Mouse (Mus musculus): ENCODE data around the gene Ugt1a1. TPM values are rescaled to one million over a fixed set of nuclear protein-coding genes. Genes with fewer than 3 reads are reported as not detected.

Gene Ugt1a1
- polyA plus RNA-seq, 1 experiment from 2014 or later: not detected

DNA sequence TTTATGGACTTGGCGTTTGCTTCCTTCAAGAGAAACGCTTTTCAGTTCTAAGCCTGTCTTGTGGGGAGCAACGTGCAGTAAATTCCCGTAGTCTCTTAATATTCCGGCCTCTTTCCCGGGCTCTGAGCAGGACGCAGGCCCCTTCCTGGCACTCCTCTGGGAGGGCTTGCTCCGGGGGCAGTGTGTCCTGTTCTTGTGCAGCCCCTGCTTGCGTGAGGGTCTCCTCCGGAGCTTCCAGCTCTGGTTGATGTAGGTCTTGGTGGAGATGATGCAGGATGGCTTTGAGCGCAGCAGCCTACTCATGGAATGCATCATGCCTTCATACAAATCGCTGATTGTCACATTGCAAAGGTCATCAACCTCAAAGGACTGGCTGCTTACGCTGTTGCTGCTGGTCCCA, 54.4 kb downstream of the Ugt1a1 start:
- 89% methylated on average over 13 of the region's 13 CpGs for WGBS

DNA sequence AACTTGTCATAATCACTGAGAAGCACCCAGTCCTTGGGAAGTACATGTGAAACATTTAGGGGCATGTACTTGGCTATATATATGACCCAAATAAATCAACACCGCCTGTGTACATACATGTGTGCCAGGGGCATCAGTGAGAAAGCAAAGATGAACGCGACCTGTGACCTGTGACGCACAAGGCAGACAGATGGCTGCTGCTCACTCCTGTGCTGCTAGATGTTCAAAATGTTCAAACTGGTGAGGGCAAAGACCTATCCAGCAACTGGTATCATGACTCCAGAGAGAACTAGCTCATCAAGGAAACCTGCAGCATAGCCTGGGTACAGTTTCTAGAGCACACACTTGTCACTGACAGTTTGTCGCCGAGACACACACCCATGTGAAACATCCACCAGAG, 55.7 kb downstream of the Ugt1a1 start:
- 93% methylated on average over 6 of the region's 6 CpGs for WGBS

More for the DNA sequence above, 54.4 kb downstream of the Ugt1a1 start:
- H3K9me3 ChIP-seq (ENCODE audit: control insufficient read depth, low read length): no peaks in the 10 kb centered on the region
- H3K4me2 ChIP-seq (ENCODE audit: low read length): no peak overlapping the region
- H3K4me1 ChIP-seq (ENCODE audit: control insufficient read depth in 2 of 2, insufficient read depth in 2 of 2, low read length in 2 of 2): peaks cover 0 to 24% of the 10 kb centered on the region in 2 experiments
- ATAC-seq (ENCODE audit: insufficient number of reproducible peaks, insufficient read depth, low FRiP score, low read depth): no peak
- no peaks in the 10 kb centered on the region for H3K27me3 ChIP-seq (ENCODE audit: control insufficient read depth, insufficient read depth, low read length)
- H3K9ac ChIP-seq (ENCODE audit: low read length): no peak overlapping the region
- no peak overlapping the region for H3K27ac ChIP-seq (replicated peaks in 1 of 2; ENCODE audit: control insufficient read depth in 1 of 2, insufficient read depth in 1 of 2, low read depth in 2 of 2, low read length in 2 of 2)
- H3K36me3 ChIP-seq (ENCODE audit: control insufficient read depth, insufficient read depth, low read length): peaks cover 91% of the 10 kb centered on the region
- no peak overlapping the region for H3K4me3 ChIP-seq (ENCODE audit: control insufficient read depth in 1 of 2, insufficient read depth in 1 of 2, low read depth in 1 of 2, low read length in 2 of 2)

DNA sequence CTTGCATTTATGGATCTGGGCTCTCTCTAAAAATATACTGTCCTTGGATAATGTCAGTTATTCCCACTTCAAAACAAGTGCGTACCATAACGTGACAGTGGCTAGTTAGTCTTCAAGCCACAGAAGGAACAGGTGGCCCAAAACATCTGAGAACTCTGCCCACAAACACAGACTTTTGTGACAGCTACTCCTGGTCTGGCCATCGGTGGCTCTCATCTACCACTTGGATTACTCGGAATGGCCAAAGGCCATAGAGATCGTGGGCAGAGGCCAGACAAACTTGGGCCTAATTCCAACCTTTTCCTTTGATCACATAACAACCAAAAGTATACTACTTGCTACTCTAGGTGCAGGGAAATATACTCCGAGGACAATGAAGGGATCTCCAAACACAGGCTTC, 56.3 kb downstream of the Ugt1a1 start:
- Histone ChIP-seq H3K36me3 (ENCODE audit: control insufficient read depth, insufficient read depth, low read length) (peaks cover 91% of the 10 kb centered on the region), H3K27ac (replicated peaks in 1 of 2; ENCODE audit: control insufficient read depth in 1 of 2, insufficient read depth in 1 of 2, low read depth in 2 of 2, low read length in 2 of 2) (no peak overlapping the region), H3K4me1 (ENCODE audit: control insufficient read depth in 2 of 2, insufficient read depth in 2 of 2, low read length in 2 of 2) (peaks cover 0 to 7% of the 10 kb centered on the region in 2 experiments; a peak in 1 of 4 replicates), H3K4me2 (ENCODE audit: low read length) (no peak overlapping the region), H3K27me3 (ENCODE audit: control insufficient read depth, insufficient read depth, low read length) (no peaks in the 10 kb centered on the region), H3K9me3 (ENCODE audit: control insufficient read depth, low read length) (no peaks in the 10 kb centered on the region), H3K4me3 (ENCODE audit: control insufficient read depth in 1 of 2, insufficient read depth in 1 of 2, low read depth in 1 of 2, low read length in 2 of 2) (no peak overlapping the region), H3K9ac (ENCODE audit: low read length) (no peak overlapping the region)
- WGBS: 83% methylated on average over 6 of the region's 6 CpGs
- no peak for ATAC-seq (ENCODE audit: insufficient number of reproducible peaks, insufficient read depth, low FRiP score, low read depth)

More for the DNA sequence above, 55.7 kb downstream of the Ugt1a1 start:
- H3K4me1 ChIP-seq (ENCODE audit: control insufficient read depth in 2 of 2, insufficient read depth in 2 of 2, low read length in 2 of 2): peaks cover 0 to 13% of the 10 kb centered on the region in 2 experiments
- H3K36me3 ChIP-seq (ENCODE audit: control insufficient read depth, insufficient read depth, low read length): peaks cover 91% of the 10 kb centered on the region
- no peak overlapping the region for H3K4me3 ChIP-seq (ENCODE audit: control insufficient read depth in 1 of 2, insufficient read depth in 1 of 2, low read depth in 1 of 2, low read length in 2 of 2)
- H3K9ac ChIP-seq (ENCODE audit: low read length): no peak overlapping the region
- no peak overlapping the region for H3K4me2 ChIP-seq (ENCODE audit: low read length)
- no peak for ATAC-seq (ENCODE audit: insufficient number of reproducible peaks, insufficient read depth, low FRiP score, low read depth)
- no peak overlapping the region for H3K27ac ChIP-seq (replicated peaks in 1 of 2; ENCODE audit: control insufficient read depth in 1 of 2, insufficient read depth in 1 of 2, low read depth in 2 of 2, low read length in 2 of 2)
- no peaks in the 10 kb centered on the region for H3K27me3 ChIP-seq (ENCODE audit: control insufficient read depth, insufficient read depth, low read length)
- no peaks in the 10 kb centered on the region for H3K9me3 ChIP-seq (ENCODE audit: control insufficient read depth, low read length)

Other genes starting within 250 kb of the Ugt1a1 start
- gene Usp40, start 203.4 kb upstream of the Ugt1a1 start, polyA plus RNA-seq (2014; fragmentation: Nextera tagmentation; extraction: Ambion mirVana): 30.7 and 32.8 TPM in 2 replicates
- gene Ugt1a10, start 156.6 kb upstream of the Ugt1a1 start, polyA plus RNA-seq (2014; fragmentation: Nextera tagmentation; extraction: Ambion mirVana): not detected in 2 replicates
- not detected in 2 replicates for gene Ugt1a9, start 141.2 kb upstream of the Ugt1a1 start, polyA plus RNA-seq (2014; fragmentation: Nextera tagmentation; extraction: Ambion mirVana)
- not detected in 2 replicates for gene Ugt1a8, start 124.1 kb upstream of the Ugt1a1 start, polyA plus RNA-seq (2014; fragmentation: Nextera tagmentation; extraction: Ambion mirVana)
- gene Ugt1a7c, start 116.9 kb upstream of the Ugt1a1 start, polyA plus RNA-seq (2014; fragmentation: Nextera tagmentation; extraction: Ambion mirVana): 1.0 and 2.1 TPM in 2 replicates
- 0.11 TPM in 1 of 2 replicates, not detected in the other for gene Ugt1a6b, start 108.7 kb upstream of the Ugt1a1 start, polyA plus RNA-seq (2014; fragmentation: Nextera tagmentation; extraction: Ambion mirVana)
- 0.31 and 0.53 TPM in 2 replicates for gene Ugt1a6a, start 77.2 kb upstream of the Ugt1a1 start, polyA plus RNA-seq (2014; fragmentation: Nextera tagmentation; extraction: Ambion mirVana)
- gene Ugt1a5, start 45.9 kb upstream of the Ugt1a1 start, polyA plus RNA-seq (2014; fragmentation: Nextera tagmentation; extraction: Ambion mirVana): not detected in 2 replicates
- not detected in 2 replicates for gene Ugt1a2, start 11.4 kb upstream of the Ugt1a1 start, polyA plus RNA-seq (2014; fragmentation: Nextera tagmentation; extraction: Ambion mirVana)
- 3.9 and 4.1 TPM in 2 replicates for gene Dnajb3, start 6.2 kb upstream of the Ugt1a1 start, polyA plus RNA-seq (2014; fragmentation: Nextera tagmentation; extraction: Ambion mirVana)
- gene Mroh2a, start 15.0 kb downstream of the Ugt1a1 start, polyA plus RNA-seq (2014; fragmentation: Nextera tagmentation; extraction: Ambion mirVana): 0.62 and 0.77 TPM in 2 replicates
- 104 TPM in 2 replicates for gene Hjurp, start 65.7 kb downstream of the Ugt1a1 start, polyA plus RNA-seq (2014; fragmentation: Nextera tagmentation; extraction: Ambion mirVana)
- 0.04 TPM in 1 of 2 replicates, not detected in the other for gene Trpm8, start 65.7 kb downstream of the Ugt1a1 start, polyA plus RNA-seq (2014; fragmentation: Nextera tagmentation; extraction: Ambion mirVana)
- gene Spp2, start 195.0 kb downstream of the Ugt1a1 start, polyA plus RNA-seq (2014; fragmentation: Nextera tagmentation; extraction: Ambion mirVana): not detected in 2 replicates